Mouse (Mus musculus) urinary bladder, adult 18-20 months (tissue): ENCODE measurements around the gene H2-Q10.
A peak's percentile ranks its signal among the peaks of the same experiment; 100 is the strongest.

Source experiments
- DNase-seq, 2 experiments: peaks; one replicate each; pipeline ENCODE4 v3.0.0; 2022; ENCODE audit warnings: low spot score in 2 of 2, mixed read lengths in 2 of 2

H2-Q10 gene

GRCm38 (mm10) chr17:35514756-35515155 lies 44.9 kb downstream of the H2-Q10 start:
- no peak for DNase-seq

GRCm38 (mm10) chr17:35515911-35516640 lies 46.2 kb downstream of the H2-Q10 start:
- DNase-seq: no peak

GRCm38 (mm10) chr17:35516652-35517500 lies 47.0 kb downstream of the H2-Q10 start, which contains the start of the genes Tcf19 and Cchcr1:
Tcf19 (minus strand) TSS chr17:35516824.
Cchcr1 (plus strand) TSS chr17:35517100.
- peak; percentile 93 to 97 for DNase-seq

GRCm38 (mm10) chr17:35517526-35517925 lies 47.6 kb downstream of the H2-Q10 start:
- DNase-seq: no peak
